Mouse (Mus musculus) brain, embryonic 18.5 days (tissue): ENCODE measurements around the gene Prr13.
A peak's percentile ranks its signal among the peaks of the same experiment; 100 is the strongest.

Experiments
- DNase-seq: peaks from one replicate; pipeline ENCODE4 v3.0.0-alpha.2; 2012; ENCODE audit warnings: low read depth, low spot score

Prr13 gene

GRCm38 (mm10) chr15:102460409-102460808 lies 1.6 kb downstream of the Prr13 start:
- DNase-seq: no peak

DNA sequence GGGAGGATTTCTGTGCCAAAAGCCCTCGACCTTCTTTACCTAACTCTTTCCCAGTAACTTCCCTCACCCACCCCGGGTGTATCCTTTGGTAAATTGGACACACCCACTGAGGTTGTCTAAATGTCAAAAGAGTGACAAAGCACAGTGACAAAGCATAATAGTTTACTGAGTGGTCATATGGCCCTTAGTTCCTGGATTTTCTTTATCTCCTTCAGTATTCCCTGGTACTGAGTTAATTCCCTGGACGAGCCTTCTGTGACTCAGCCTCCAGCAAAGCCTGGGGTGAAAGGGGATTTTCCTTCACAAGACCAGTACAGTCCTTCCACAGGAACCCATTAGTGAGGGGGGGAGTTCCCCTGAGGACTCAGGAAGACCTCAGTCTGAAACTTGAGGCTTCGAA lies 2.1 kb downstream of the Prr13 start:
- DNase-seq: no peak

- no peak for DNase-seq
Observed at GRCm38 (mm10) chr15:102461430-102462075, 2.7 kb downstream of the Prr13 start.

DNA sequence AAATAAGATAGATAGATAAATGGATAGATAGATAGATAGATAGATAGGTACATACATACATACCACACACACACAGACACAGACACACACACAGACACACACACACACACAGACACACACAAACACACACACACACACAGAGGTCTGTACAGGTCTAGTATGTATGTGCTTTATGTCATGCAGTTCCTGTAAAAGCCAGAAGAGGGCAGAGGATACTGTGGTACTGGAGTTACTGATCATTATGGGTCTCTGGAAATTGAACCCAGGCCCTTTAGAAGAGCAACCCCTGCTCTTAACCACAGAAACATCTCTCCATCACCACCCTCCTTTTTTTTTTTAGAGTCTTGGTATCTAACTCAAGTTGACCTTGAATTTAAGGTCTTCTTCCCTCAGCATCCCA lies 4.8 kb downstream of the Prr13 start:
- no peak for DNase-seq

DNA sequence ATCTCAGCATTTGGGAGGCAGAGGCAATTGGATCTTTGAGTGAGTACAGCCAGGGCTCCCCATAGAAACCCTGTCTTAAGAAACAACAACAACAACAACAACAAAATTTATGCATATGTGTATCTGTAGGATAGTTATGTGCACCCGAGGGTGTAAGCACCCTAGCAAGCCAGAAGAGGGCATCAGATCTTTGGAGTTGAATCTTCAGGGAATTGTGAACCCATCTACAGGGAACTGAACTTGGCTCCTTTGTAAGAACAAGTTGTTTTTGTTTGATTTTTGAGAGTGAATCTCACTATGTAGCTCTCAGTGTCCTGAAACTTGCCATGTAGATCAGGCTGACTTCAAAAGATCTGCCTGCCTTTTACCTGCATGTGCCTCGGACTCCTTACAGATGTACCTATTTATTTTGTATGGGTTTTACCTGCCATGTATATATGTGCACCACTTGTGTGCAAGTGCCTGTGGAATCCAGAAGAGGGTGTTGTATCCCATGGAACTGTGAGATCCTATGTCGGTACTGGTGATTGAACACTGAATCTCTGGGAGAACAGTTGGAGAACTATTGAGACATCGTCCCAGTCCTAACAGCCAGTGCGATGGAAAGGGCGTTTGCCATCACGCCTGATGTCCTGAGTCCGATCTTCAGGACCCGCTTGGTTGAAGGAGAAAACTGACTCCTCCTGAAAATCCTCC lies 10.0 kb downstream of the Prr13 start:
- no peak for DNase-seq

DNA sequence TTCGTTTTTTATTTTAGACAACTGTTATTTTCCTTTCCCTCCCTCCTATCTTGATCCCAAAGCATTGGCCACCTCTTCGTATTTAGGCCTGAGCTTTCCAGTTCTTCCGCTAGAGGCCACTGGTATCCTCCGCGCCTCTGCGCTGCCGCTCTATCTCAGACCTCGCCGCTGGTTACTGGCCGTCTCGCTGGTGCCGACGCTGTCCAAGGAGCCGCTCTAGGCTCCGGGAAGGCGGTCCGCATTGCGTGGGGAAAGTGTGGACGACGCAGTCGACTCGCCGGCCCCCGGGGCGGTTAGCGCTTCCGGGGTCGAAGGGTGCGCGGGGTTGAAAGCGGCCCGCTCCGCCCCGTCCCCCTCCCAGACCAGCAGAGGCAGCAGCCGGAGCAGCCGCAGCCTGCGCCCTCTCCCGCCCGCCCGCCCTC lies 11.4 kb downstream of the Prr13 start, which contains the start of gene Pcbp2:
Pcbp2 (plus strand) TSS at position 357 of the 422 bp plus-strand sequence.
- peak; percentile 97 for DNase-seq

DNA sequence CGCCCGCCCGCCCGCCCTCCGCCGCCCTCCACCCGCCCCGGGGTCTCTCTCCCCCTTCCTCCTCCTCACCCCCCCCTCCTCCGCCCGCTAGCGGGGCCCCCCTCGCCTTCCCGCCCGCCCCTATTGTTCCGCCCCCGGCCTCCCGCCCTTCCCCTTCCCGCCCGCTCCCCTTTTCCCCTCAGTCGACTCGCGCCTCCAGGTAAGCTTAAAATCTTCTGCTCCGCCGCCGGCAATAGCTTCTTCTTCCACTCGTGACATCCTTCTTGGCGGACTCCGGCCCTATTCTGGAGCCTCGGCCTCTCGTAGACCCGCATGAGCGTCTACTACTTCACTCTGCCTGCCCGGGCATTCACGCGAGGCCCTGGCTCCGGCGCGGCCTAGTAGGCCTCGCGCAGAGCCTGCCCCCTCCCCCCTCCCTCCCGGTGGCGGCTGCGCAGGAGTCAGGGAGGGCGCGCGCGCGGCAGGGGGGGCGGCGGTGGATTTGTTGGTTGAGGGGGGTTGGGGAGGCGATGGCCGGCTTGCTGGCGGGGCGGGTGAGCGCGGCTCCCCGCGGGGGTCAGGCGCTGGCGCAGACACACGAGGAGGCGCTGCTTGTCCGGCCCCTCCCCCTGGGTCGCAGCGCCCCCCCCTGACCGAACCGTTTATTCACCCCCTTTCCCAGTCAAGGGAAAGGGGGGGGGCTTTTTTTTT lies 11.9 kb downstream of the Prr13 start:
- DNase-seq: peak; percentile 74

GRCm38 (mm10) chr15:102471295-102471645 lies 12.4 kb downstream of the Prr13 start:
- no peak for DNase-seq

GRCm38 (mm10) chr15:102471727-102472126 lies 12.9 kb downstream of the Prr13 start:
- no peak for DNase-seq

DNA sequence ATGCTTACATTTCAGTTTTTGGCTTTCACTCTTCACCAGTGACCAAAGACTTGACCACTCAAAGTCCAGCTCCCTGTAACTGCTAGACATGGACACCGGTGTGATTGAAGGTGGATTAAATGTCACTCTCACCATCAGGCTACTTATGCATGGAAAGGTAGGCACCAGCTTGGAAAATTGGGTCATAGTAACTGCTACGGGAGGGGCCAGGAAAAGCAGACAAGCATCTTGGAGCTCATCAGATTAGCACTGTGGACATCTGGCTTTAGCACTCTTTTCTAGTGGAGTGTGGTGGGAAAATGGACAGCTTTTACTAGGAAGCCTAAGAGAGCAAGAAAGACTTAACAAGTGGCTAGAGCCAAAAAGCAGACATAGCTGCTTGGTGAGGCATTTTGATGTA lies 14.4 kb downstream of the Prr13 start:
- no peak for DNase-seq

GRCm38 (mm10) chr15:102474520-102474919 lies 15.7 kb downstream of the Prr13 start:
- no peak for DNase-seq

- no peak for DNase-seq
Observed at GRCm38 (mm10) chr15:102483136-102483535, 24.3 kb downstream of the Prr13 start.

- no peak for DNase-seq
Observed at GRCm38 (mm10) chr15:102485853-102486252, 27.0 kb downstream of the Prr13 start.

- DNase-seq: no peak
Observed at GRCm38 (mm10) chr15:102487664-102488063, 28.8 kb downstream of the Prr13 start.

GRCm38 (mm10) chr15:102498322-102498721 lies 39.5 kb downstream of the Prr13 start:
- no peak for DNase-seq

- DNase-seq: no peak
Observed at GRCm38 (mm10) chr15:102499370-102499769, 40.5 kb downstream of the Prr13 start.

GRCm38 (mm10) chr15:102499851-102500250 lies 41.0 kb downstream of the Prr13 start:
- no peak for DNase-seq

- no peak for DNase-seq
Observed at GRCm38 (mm10) chr15:102500479-102500878, 41.7 kb downstream of the Prr13 start.

DNA sequence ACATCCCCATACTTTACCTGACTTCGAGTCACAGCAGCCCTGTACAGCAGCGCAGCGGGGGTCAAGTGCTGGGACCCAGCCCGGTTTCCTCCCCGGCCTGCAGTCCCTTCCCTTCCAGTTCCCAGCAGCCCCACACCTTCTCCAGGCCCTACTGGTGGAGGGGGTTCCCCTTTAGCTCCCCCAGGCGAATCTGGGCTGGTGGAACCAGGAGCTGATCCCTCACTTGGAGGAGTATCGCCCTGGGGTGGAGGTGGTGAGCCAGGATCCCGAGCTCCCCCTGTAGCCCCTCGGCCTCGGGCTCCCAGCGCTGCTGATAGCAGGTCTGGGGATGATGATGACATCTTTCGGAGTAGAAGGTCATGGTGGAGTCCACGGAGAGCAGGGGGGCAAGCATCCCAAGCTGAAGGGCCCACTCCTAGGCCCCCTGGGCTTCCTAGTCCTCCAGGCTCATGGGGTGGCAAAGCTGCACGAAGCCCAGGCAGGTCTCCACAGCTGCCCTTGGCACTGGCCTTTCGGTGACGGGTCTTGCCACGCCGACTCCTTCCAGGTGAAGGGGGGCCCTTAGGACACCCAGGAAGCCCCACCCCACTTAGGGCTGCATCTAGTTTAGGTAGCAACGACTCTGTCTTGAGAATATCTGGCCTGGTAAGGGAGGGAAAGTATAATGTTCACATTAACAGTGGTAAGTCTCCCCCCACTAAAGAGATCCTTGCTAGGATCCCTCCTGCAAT lies 42.4 kb downstream of the Prr13 start:
- no peak for DNase-seq

GRCm38 (mm10) chr15:102502254-102502840 lies 43.5 kb downstream of the Prr13 start:
- DNase-seq: no peak

- no peak for DNase-seq
Observed at GRCm38 (mm10) chr15:102503447-102503846, 44.6 kb downstream of the Prr13 start, which contains the start of gene Gm10337. Gene Gm10337 (plus strand): TSS chr15:102503722.
